Mouse (Mus musculus): ENCODE measurements around the gene Gse1.

- TF ChIP-seq CTCF (IDR thresholded peaks at IDR 0.05): no peak
- TF ChIP-seq EP300 (IDR thresholded peaks at IDR 0.05; ENCODE audit: insufficient read depth, low read depth, low read length): no peak
- TF ChIP-seq POLR2A (IDR thresholded peaks at IDR 0.05; ENCODE audit: insufficient read depth, low read depth, low read length): no peak
These were observed 204.2 kb downstream of the Gse1 start for GRCm38 (mm10) chr8:120432438-120432837.

Measured in heart, adult 2 months (tissue).